Mouse (Mus musculus) T-helper 17 cell (primary cell): ENCODE measurements around the gene Wdhd1.
"Not testable (repeated sequence)": the region's sequence is repeated elsewhere in the genome, so short reads cannot be mapped to it uniquely, and the experiment has no call there.

Experiments used
- in situ Hi-C, 2 experiments: fragments of 300-600 bp; cut with MboI, MseI; formaldehyde crosslinking; loops; 1 replicate in 1 of 2; 2 replicates in 1 of 2; pipeline ENCODE4 v1.15.1; 2025; ENCODE audit warnings: high pct_unique_total_duplicates in 2 of 2

Wdhd1 gene

GRCm38 (mm10) chr14:47276637-47277393 is at the start of gene Wdhd1, which contains the start of gene Socs4:
Gene Wdhd1 (minus strand): TSS chr14:47276857.
Gene Socs4 (plus strand): TSS chr14:47276931.
- in situ Hi-C loops: loop anchor here in 1 of 2 experiments (10.0 kb wide), 1 partner anchor 1788 kb away; the partner anchor contains the start of genes Ap5m1 and Exoc5

DNA sequence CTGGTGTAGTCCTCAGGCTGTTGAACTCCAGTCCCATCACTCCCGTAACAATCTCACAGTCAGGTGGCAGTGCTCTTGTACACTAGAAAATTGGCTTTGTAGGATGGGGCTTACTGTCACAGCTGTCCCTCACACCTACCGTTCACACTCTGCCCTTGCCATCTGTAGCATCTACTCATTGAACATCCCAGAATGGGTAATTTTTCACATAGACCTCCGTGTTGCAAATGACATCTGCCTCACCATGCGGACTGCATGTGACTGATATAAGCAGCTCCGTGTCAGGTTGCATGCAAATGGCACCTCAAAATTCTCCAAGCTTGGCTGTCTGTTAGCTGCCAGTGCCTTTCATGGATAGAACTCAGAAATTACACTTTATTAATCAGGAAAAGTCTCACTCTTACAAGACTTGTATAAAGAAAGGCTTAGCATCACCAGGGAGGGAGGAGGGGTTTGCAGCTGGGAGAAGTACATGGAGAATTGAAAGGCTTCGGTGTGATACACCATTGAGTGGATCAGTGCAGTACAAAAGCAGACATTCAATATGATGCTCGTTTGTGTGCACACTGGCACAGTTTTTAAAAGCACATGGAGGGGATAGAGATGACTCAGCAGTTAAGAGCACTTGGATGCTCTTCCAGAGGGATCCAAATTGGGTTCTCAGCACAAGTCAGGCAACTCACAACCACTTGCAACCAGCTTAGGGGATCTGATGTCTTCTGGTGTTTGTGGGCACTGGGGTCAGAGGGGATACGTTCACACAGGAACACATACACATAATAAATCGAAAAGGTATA is 49.5 kb upstream of the Wdhd1 start:
- in situ Hi-C loops: no loop called here

- in situ Hi-C loops: not testable (repeated sequence)
Measured at GRCm38 (mm10) chr14:47321581-47321980, 44.9 kb upstream of the Wdhd1 start.

DNA sequence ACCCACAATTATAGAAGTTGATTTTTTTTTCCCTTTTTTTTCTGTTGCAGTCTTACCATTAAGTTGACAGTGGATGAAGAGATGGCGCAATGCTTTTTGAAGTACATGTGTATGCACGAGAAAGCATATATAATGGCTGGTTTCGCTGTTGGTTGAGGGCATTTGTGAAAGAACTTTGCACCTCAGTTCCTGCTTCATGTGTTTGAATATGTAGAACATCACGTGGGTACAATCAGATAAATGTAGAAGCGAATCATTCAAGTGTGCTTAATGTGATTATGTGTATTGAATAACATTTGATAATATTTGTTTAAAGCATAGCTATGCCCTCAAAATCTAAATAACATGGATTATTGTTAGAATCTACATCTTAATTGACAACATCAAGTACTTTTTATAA is 42.7 kb upstream of the Wdhd1 start:
- in situ Hi-C loops: no loop called here

- in situ Hi-C loops: no loop called here
Measured at GRCm38 (mm10) chr14:47310342-47311181, 33.9 kb upstream of the Wdhd1 start.

DNA sequence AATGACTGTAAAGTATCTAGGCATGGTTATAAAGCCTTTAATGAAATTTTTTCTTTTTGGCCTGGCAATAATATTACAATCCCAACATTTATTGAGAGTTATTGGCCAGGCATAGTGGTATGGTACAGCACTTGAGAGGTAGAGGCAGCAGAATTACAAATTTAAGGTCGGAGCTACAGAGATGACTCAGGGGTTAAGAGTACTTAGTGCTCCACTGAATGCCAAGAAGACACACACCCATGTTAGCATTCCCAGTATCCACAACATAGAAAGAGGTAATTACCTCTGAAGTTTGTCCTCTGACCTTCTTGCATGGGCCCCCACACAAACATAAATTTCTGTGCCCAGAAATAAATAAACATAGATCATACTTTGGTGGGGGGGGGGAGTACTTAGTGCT is 32.4 kb upstream of the Wdhd1 start:
- in situ Hi-C loops: no loop called here

DNA sequence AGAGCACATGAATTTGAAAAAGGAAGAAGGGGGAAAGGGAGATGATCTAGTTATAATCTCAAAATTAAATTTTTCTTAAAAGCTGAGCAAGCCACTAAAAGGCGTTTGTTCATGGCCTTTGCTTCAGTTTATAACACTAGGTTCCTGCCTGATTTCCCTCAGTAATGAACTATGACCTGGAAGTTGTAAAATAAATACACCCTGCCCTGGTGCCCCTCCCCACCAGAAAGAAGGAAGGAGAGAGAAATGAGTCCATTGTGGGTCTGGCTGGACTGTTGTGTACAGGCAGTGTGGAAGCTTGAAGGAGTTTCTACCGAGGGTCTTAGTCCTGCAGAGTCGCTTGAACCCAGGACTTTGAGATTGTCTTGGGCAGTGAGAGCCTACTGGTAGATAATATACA is 31.0 kb upstream of the Wdhd1 start:
- in situ Hi-C loops: no loop called here

DNA sequence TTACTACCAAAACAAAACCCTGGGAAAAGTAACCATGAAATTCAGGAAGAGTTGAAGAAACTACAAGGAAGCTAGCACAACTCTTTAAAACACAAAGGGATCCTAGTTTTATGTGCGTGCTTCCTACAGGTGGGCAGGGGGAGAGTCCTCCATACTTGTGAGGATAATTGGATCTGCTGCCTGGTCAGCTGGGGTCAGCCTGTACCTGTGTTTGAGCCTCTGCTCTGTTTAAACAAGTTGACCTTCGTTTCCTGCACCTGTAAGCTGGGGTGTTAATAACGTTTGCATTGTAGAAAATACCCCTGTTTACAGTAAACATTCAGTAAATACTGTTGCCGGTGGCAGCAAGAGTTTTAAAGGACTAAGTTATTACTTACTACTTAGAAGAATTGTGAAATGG is 29.3 kb upstream of the Wdhd1 start:
- in situ Hi-C loops: no loop called here

DNA sequence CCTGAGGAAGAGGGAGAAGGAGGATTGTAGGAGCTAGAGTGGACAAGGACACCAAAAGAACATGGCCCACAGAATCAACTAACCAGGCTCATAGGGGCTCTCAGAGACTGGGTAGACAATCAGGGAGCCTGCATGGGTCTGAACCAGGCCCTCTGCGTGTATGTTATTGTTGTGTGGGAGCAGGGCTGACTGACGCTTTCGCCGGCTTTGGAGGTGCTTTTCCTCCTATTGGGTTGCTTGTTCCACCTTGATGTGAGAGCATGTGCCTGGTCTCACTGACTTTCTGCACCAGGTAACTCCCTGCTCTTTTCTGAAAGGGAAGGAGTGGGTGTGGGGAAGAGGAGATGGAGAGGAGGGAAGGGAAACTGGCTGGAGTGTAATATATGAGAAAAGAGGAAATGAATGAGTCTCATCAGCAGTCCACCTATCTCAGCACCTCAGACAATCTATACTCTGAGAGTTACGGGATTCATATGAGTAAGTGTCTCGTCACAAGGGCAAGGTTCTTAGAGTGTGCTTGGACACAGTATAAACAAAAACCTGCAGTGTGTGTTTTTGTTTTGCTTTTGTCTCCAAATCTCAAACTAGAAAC is 28.3 kb upstream of the Wdhd1 start:
- in situ Hi-C loops: no loop called here

GRCm38 (mm10) chr14:47302885-47303680 is 26.4 kb upstream of the Wdhd1 start:
- in situ Hi-C loops: no loop called here

DNA sequence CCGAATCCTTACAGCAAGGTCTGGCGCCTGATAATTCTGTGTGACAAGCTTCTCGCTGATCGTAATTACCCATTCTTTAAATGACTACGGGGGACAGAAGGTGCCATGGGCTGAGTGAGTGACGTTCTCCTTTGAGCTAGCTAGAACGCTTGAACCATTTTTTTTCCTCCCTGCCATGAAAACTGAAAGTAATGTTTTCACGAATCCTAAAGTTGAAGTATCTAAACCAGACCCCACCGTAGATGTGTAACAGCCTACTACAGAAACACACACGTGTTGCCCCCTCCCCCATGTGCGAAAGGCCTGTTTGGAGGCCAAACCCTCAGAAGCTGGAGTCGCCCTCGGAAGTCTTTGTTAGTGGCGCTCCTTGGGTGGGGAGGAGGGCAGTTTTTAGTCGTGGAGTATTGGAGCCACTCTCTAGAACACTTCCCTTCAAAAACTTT is 22.2 kb upstream of the Wdhd1 start:
- in situ Hi-C loops: no loop called here

GRCm38 (mm10) chr14:47298408-47298792 is 21.7 kb upstream of the Wdhd1 start:
- in situ Hi-C loops: no loop called here

DNA sequence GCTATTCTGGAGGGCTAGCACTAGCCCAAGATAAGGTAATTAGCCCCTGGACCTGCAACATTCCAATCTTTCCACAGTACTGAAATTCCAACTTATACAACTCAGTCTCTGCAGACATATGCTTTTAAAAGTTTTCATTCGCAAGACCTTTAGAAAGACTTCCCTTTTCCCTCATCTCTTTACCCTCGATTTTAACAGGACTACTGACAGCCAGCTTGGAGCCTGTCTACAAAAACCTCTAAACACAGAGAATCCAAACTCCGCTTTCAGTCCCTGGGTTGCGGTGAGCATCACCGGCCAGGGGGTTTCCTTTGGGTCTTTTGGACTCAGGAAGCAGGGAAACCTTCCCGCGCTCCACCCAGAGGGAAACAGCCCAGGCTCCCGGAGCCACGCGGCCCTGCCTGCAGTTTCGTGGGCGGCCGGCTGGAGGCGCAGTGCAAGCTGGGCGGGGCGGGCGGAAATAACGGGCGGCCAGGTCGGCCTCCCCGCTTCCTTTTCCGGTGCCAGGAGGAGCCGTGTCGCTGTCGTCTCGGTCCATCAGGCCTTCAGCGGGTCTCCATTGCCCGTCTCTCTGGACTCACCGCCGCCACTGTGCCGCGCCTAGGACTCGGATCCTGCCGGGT is 21.2 kb upstream of the Wdhd1 start, which contains the start of gene Mapk1ip1l:
TSS of gene Mapk1ip1l (plus strand) at position 482 of the 623 bp plus-strand sequence.
- in situ Hi-C loops: no loop called here

DNA sequence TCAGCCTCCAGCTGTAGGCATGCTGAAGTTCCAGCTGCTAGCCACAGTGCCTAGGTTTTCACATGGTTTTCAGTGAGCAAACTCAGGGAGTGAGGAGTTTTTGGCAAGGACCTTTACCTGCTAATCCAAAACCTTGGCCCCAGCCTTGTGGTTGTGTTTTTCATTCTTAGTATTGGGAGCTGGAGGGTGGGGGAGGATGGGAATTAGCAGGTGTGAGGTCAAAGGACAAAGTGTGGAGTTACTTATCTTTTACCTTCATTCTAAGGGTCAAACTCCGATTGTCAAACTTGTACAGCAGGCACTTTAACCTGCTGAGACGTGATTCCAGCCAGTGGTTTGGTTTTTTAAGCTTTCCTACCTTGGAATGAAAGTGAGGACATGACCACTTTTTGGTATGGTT is 19.6 kb upstream of the Wdhd1 start:
- in situ Hi-C loops: no loop called here

DNA sequence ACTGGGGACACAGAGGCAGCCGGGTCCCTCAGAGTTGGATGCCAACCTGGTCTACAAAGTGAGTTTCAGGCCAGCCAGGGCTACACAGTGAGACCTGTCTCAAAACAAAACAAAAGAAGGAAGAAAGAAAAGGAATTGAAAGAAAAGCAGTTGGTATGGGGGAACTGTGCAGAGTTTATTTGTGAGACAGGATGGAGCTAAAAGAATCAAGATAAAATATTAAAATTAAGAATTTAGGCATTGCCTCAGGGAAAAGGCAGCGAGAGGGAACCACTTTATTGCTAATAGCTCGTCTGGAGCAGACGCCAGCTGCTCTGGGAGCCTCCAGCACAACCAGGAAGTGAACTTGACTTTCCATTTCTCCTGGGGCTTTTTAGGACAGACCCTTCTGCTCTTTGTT is 17.5 kb upstream of the Wdhd1 start:
- in situ Hi-C loops: no loop called here

GRCm38 (mm10) chr14:47291772-47292171 is 15.1 kb upstream of the Wdhd1 start:
- in situ Hi-C loops: no loop called here

GRCm38 (mm10) chr14:47287021-47287420 is 10.4 kb upstream of the Wdhd1 start:
- in situ Hi-C loops: no loop called here

DNA sequence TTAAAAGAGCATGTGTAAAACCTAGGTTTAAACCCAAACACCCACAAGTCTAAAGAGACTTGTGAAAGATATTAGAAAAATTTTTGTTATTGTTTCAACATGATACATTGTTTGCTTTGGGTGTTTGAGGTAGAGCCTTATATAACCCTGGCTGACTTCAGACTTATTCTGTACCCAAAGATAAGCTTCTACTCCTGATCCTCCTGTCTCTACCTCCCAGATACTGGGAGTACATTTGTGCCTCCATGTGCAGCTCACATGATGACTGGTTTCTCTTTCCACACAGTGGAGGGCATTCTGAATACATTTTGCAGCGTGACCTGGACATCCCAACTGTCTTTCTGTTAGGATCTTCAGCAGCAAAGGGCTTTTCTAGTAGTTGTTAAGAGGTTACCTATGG is 9.6 kb upstream of the Wdhd1 start:
- in situ Hi-C loops: no loop called here

GRCm38 (mm10) chr14:47285271-47285670 is 8.6 kb upstream of the Wdhd1 start:
- in situ Hi-C loops: no loop called here

- in situ Hi-C loops: no loop called here
Measured at GRCm38 (mm10) chr14:47283568-47283967, 6.9 kb upstream of the Wdhd1 start.
